In the genomic region with DNA sequence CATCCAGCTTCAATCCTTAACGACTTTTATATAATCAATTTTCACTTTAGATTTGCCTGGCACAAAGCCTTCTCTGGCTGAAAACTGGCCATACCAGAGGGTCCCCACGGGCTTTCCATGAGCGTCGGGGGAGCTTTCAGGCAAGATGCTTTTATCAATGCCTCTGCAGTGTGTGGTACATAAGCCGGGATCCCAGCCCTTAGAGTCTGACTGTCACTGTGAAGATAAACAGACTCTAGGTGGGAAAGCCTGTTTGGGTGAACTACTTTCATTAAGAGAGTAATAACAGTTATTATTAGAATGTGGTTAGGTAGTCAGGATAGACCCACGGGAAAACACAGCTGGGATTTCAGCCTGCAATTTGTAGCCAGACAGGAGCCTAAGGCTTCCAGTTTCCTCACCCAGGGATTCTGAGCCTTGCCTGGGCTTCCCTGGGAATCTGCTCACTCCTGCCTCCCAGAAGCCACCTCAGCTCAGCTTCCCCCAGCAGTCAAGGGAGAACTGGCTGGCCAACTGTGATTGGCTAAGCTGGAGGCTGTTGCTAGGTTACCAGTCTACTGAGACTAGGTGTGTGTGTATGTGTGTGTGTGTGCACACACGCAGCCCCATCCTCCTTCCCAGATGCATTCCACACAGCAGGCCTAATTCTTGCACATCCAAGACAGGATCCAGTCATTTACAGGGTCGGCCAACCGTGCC, we compare ENCODE assay signal across 12 mouse cellular contexts. TPM values are rescaled to one million over a fixed set of nuclear protein-coding genes. Genes with fewer than 3 reads are reported as not detected.
DNase-seq lines count a peak whose midpoint lies in the region; ATAC-seq and TF ChIP-seq lines count a peak whose summit lies in the region.
"Had no signal": no experiment of that assay in that cellular context is flagged by ENCODE, and none has a peak within 500 bp of the region (broad histone marks: within the 10 kb centered on the region; RNA-seq: fewer than 3 reads in every experiment).

No protein-coding gene starts in this region.

- peak; percentile 96 for ATAC-seq in frontal cortex, adult (ENCODE audit: low TSS enrichment)
- peak; percentile 94 for ATAC-seq in midbrain, postnatal 0 days (ENCODE audit: low FRiP score)
- ATAC-seq: CD4-positive, CD25-positive, alpha-beta regulatory T cell, adult 4 months had no signal

- peak; percentile 97 for DNase-seq in brain, adult 2 months (ENCODE audit: low read depth, low spot score)
- peak; percentile 46 to 68 for DNase-seq in layer of hippocampus, postnatal 14 days (ENCODE audit: low spot score in 2 of 2)
- peak; percentile 93 for DNase-seq in midbrain, postnatal 0 days (ENCODE audit: low spot score)
- no peak for DNase-seq in thymus, postnatal 25 days
- DNase-seq in cerebellum, postnatal 25 days = no peak
- no peak for DNase-seq in kidney, postnatal 14 days
- DNase-seq in heart, adult 9 months (ENCODE audit: low spot score in 2 of 2) = no peak

- no peak overlapping the region for H3K4me3 ChIP-seq in midbrain, postnatal 0 days (ENCODE audit: low read depth, low read length)
- H3K4me3 ChIP-seq: heart, embryonic 15.5 days; limb, embryonic 13.5 days; megakaryocyte, embryonic 14.5 days had no signal

- H3K4me1 ChIP-seq in midbrain, postnatal 0 days (ENCODE audit: insufficient read depth, low read length) = peaks cover 11% of the 10 kb centered on the region; the same call in 1 of the 2 replicates
- H3K4me1 ChIP-seq: heart, embryonic 15.5 days; megakaryocyte, embryonic 14.5 days had no signal

- H3K9me3 ChIP-seq in midbrain, postnatal 0 days (ENCODE audit: low read length) = no peaks in the 10 kb centered on the region
- H3K9me3 ChIP-seq: heart, embryonic 15.5 days; limb, embryonic 13.5 days had no signal

- no peaks in the 10 kb centered on the region for H3K27me3 ChIP-seq in midbrain, postnatal 0 days (ENCODE audit: insufficient read depth, low read length)
- H3K27me3 ChIP-seq: heart, embryonic 15.5 days; limb, embryonic 13.5 days had no signal

- H3K27ac ChIP-seq in midbrain, postnatal 0 days (ENCODE audit: low read depth, low read length) = peak overlapping the region; percentile 81
- H3K27ac ChIP-seq: heart, embryonic 15.5 days; limb, embryonic 13.5 days had no signal

- TF ChIP-seq CTCF in midbrain, postnatal 0 days (IDR thresholded peaks at IDR 0.05) = no peak

- H3K9ac ChIP-seq in midbrain, postnatal 0 days (replicated peaks; ENCODE audit: low read length, poor library complexity, severe bottlenecking) = no peak overlapping the region
- H3K9ac ChIP-seq: heart, embryonic 15.5 days; limb, embryonic 13.5 days had no signal

- H3K4me2 ChIP-seq in midbrain, postnatal 0 days (ENCODE audit: low read depth, low read length, poor library complexity, severe bottlenecking) = no peak overlapping the region
- H3K4me2 ChIP-seq: heart, embryonic 15.5 days; limb, embryonic 13.5 days had no signal

- WGBS in midbrain, postnatal 0 days = 27% methylated on average over 9 of the region's 9 CpGs

- H3K36me3 ChIP-seq in midbrain, postnatal 0 days (ENCODE audit: insufficient read depth, low read length) = no peaks in the 10 kb centered on the region
- H3K36me3 ChIP-seq: heart, embryonic 15.5 days; limb, embryonic 13.5 days had no signal

RNA-seq across cellular contexts. Expression of gene Pnpla1, which starts 11.3 kb away (rescaled TPM):
- under 1 TPM; 0.18 to 0.26 TPM for total RNA-seq in layer of hippocampus, postnatal 14 days (2021)
- 0.05 and 0.14 TPM in 2 replicates for total RNA-seq in midbrain, postnatal 0 days (2014; rRNA removed)
- 0.07 TPM in 1 of 2 replicates, not detected in the other for polyA plus RNA-seq in midbrain, postnatal 0 days (2015; fragmentation: Nextera tagmentation; extraction: Ambion mirVana)
- polyA plus RNA-seq: CD4-positive, CD25-positive, alpha-beta regulatory T cell, adult 4 months; heart, embryonic 15.5 days had no signal

RNA-seq across cellular contexts. Expression of gene 4930539E08Rik, which starts 45.6 kb away (rescaled TPM):
- total RNA-seq in layer of hippocampus, postnatal 14 days (2021) = 1 to 10 TPM; 3.2 to 3.8 TPM
- total RNA-seq in midbrain, postnatal 0 days (2014; rRNA removed) = 9.8 and 32.9 TPM in 2 replicates
- polyA plus RNA-seq in midbrain, postnatal 0 days (2015; fragmentation: Nextera tagmentation; extraction: Ambion mirVana) = 4.3 and 4.5 TPM in 2 replicates

Comparison
In these comparisons a context has a peak if more than half of its experiments do, and no peak if none do; other contexts are left out.
1. DNase-seq: peak in brain, adult 2 months (single experiment), layer of hippocampus, postnatal 14 days (2 of 2) and midbrain, postnatal 0 days (single experiment); none in thymus, postnatal 25 days (single experiment), cerebellum, postnatal 25 days (0 of 2), kidney, postnatal 14 days (single experiment) and heart, adult 9 months (0 of 2).